Mouse (Mus musculus): ENCODE measurements around the gene Dock2. TPM values are rescaled to one million over a fixed set of nuclear protein-coding genes. Genes with fewer than 3 reads are reported as not detected.

Dock2 gene
- total and polyA plus RNA-seq, 2 experiments from 2014 or later = 0.57 to 1.6 TPM

- 2% methylated on average over 13 of the region's 13 CpGs for WGBS
- Histone ChIP-seq H3K4me1 (ENCODE audit: insufficient read depth, low read length) (peaks cover 5% of the 10 kb centered on the region; the same call in 1 of the 2 replicates), H3K4me2 (ENCODE audit: low read depth, low read length, poor library complexity, severe bottlenecking) (peak within 1 kb of the TSS; percentile 55), H3K36me3 (ENCODE audit: insufficient read depth, low read length) (no peaks in the 10 kb centered on the region), H3K27ac (ENCODE audit: low read depth, low read length) (peak within 1 kb of the TSS; percentile 34; the same call in 1 of the 2 replicates), H3K9me3 (ENCODE audit: low read length) (no peaks in the 10 kb centered on the region), H3K9ac (replicated peaks; ENCODE audit: low read length, poor library complexity, severe bottlenecking) (peak within 1 kb of the TSS; percentile 59), H3K4me3 (ENCODE audit: low read depth, low read length) (peak within 1 kb of the TSS; percentile 45), H3K27me3 (ENCODE audit: insufficient read depth, low read length) (no peaks in the 10 kb centered on the region)
- ATAC-seq (ENCODE audit: low FRiP score) = peak; percentile 57; the same call in 1 of the 2 replicates
- TF ChIP-seq CTCF (IDR thresholded peaks at IDR 0.05) = peak; percentile 84
- peak; percentile 86 for DNase-seq (ENCODE audit: low spot score)
These were observed 468.9 kb downstream of the Dock2 start, which contains the start of gene Fam196b for GRCm38 (mm10) chr11:34314534-34315379. Gene Fam196b (plus strand): TSS chr11:34314822.

- WGBS = 82% methylated on average over 7 of the region's 7 CpGs
- Histone ChIP-seq H3K36me3 (ENCODE audit: insufficient read depth, low read length) (no peaks in the 10 kb centered on the region), H3K27me3 (ENCODE audit: insufficient read depth, low read length) (no peaks in the 10 kb centered on the region), H3K9ac (replicated peaks; ENCODE audit: low read length, poor library complexity, severe bottlenecking) (no peak overlapping the region), H3K4me3 (ENCODE audit: low read depth, low read length) (no peak overlapping the region), H3K27ac (ENCODE audit: low read depth, low read length) (no peak overlapping the region), H3K4me1 (ENCODE audit: insufficient read depth, low read length) (peaks cover 2% of the 10 kb centered on the region; the same call in 1 of the 2 replicates), H3K4me2 (ENCODE audit: low read depth, low read length, poor library complexity, severe bottlenecking) (no peak overlapping the region), H3K9me3 (ENCODE audit: low read length) (no peaks in the 10 kb centered on the region)
- ATAC-seq (ENCODE audit: low FRiP score) (no peak), DNase-seq (ENCODE audit: low spot score) (no peak)
- no peak for TF ChIP-seq CTCF (IDR thresholded peaks at IDR 0.05)
These were observed 471.5 kb downstream of the Dock2 start for GRCm38 (mm10) chr11:34312208-34312607.

GRCm38 (mm10) chr11:34311717-34312116 lies 472.0 kb downstream of the Dock2 start:
- no peak overlapping the region for H3K9ac ChIP-seq (replicated peaks; ENCODE audit: low read length, poor library complexity, severe bottlenecking)
- H3K4me2 ChIP-seq (ENCODE audit: low read depth, low read length, poor library complexity, severe bottlenecking) = no peak overlapping the region
- TF ChIP-seq CTCF (IDR thresholded peaks at IDR 0.05) = no peak
- ATAC-seq (ENCODE audit: low FRiP score) (no peak), DNase-seq (ENCODE audit: low spot score) (no peak)
- no peak overlapping the region for H3K27ac ChIP-seq (ENCODE audit: low read depth, low read length)
- H3K36me3 ChIP-seq (ENCODE audit: insufficient read depth, low read length) = no peaks in the 10 kb centered on the region
- no peak overlapping the region for H3K4me3 ChIP-seq (ENCODE audit: low read depth, low read length)
- no peaks in the 10 kb centered on the region for H3K9me3 ChIP-seq (ENCODE audit: low read length)
- H3K4me1 ChIP-seq (ENCODE audit: insufficient read depth, low read length) = no peaks in the 10 kb centered on the region
- 67% methylated on average over 5 of the region's 5 CpGs for WGBS
- no peaks in the 10 kb centered on the region for H3K27me3 ChIP-seq (ENCODE audit: insufficient read depth, low read length)

DNA sequence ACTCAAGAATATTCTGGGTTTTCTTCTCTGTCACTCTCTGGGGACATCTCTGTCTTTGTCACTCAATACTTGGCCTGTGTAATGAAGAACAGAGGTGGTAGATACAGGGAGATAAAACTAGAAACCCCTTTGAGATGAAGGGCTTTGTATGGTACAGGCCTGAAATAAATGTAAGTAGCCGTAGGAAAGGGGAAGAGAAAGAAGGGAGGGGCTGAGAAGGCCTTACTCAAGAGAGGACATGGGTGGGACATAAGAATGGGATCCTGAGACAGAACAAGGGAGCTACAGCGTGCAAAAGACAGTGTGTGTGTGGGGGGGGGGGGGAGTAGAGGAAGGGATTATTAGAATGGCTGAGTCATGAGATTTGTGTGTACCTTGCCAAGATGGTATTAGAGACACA lies 474.3 kb downstream of the Dock2 start:
- ATAC-seq (ENCODE audit: low FRiP score) (no peak), DNase-seq (ENCODE audit: low spot score) (no peak)
- H3K4me2 ChIP-seq (ENCODE audit: low read depth, low read length, poor library complexity, severe bottlenecking) = no peak overlapping the region
- H3K27ac ChIP-seq (ENCODE audit: low read depth, low read length) = no peak overlapping the region
- H3K9ac ChIP-seq (replicated peaks; ENCODE audit: low read length, poor library complexity, severe bottlenecking) = no peak overlapping the region
- no peaks in the 10 kb centered on the region for H3K36me3 ChIP-seq (ENCODE audit: insufficient read depth, low read length)
- no peak for TF ChIP-seq CTCF (IDR thresholded peaks at IDR 0.05)
- H3K9me3 ChIP-seq (ENCODE audit: low read length) = no peaks in the 10 kb centered on the region
- H3K4me1 ChIP-seq (ENCODE audit: insufficient read depth, low read length) = no peaks in the 10 kb centered on the region
- 71% methylated on average over 2 of the region's 2 CpGs for WGBS
- H3K27me3 ChIP-seq (ENCODE audit: insufficient read depth, low read length) = no peaks in the 10 kb centered on the region
- no peak overlapping the region for H3K4me3 ChIP-seq (ENCODE audit: low read depth, low read length)

DNA sequence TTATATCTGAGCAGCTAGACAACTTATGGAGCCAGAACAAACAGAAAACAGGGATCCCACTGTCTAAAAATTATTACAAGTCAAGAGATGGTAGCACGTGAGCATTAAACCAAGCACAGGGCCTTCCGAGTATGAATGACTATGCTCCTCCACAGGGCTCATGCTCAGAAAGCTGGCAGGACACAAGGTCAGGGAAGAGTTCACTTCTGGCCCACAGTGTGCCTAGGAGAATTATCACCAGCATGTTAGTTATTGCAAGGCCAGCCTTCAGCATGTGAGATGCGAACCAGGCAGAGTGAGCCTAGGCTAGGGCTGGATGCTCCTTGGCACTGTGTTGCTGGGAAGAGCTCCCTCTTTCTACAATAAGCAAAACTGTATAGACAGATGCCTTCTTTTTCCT lies 475.0 kb downstream of the Dock2 start:
- H3K27me3 ChIP-seq (ENCODE audit: insufficient read depth, low read length) = no peaks in the 10 kb centered on the region
- WGBS = 97% methylated on average over 3 of the region's 3 CpGs
- H3K4me2 ChIP-seq (ENCODE audit: low read depth, low read length, poor library complexity, severe bottlenecking) = no peak overlapping the region
- no peaks in the 10 kb centered on the region for H3K4me1 ChIP-seq (ENCODE audit: insufficient read depth, low read length)
- H3K9me3 ChIP-seq (ENCODE audit: low read length) = no peaks in the 10 kb centered on the region
- no peaks in the 10 kb centered on the region for H3K36me3 ChIP-seq (ENCODE audit: insufficient read depth, low read length)
- H3K9ac ChIP-seq (replicated peaks; ENCODE audit: low read length, poor library complexity, severe bottlenecking) = no peak overlapping the region
- H3K27ac ChIP-seq (ENCODE audit: low read depth, low read length) = no peak overlapping the region
- TF ChIP-seq CTCF (IDR thresholded peaks at IDR 0.05) = 0 out of 2 replicates have a peak, but pooled peaks have one; percentile 3
- DNase-seq (ENCODE audit: low spot score) (no peak), ATAC-seq (ENCODE audit: low FRiP score) (no peak)
- H3K4me3 ChIP-seq (ENCODE audit: low read depth, low read length) = no peak overlapping the region

DNA sequence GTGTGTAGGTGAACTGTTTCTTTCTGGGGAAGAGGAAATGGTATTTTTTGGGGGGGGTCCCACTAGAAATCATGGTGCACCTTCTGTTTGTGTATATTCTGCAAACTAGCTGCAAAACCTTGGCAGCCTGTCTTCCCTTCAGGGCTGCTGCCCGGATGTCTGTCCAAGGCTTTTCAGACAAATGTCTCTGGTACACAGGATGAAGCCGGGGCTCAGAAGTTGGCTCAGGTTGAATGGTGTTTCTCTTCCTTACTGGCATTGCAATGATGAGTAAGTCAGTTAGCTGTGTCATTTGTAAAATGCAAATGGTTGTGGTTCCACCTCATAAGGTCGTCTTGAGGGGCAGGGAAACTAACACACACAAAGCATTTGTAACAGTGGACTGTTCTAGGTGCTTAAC lies 477.5 kb downstream of the Dock2 start:
- WGBS = 65% methylated on average over 3 of the region's 3 CpGs
- TF ChIP-seq CTCF (IDR thresholded peaks at IDR 0.05) = no peak
- no peaks in the 10 kb centered on the region for H3K9me3 ChIP-seq (ENCODE audit: low read length)
- no peak overlapping the region for H3K4me2 ChIP-seq (ENCODE audit: low read depth, low read length, poor library complexity, severe bottlenecking)
- H3K4me1 ChIP-seq (ENCODE audit: insufficient read depth, low read length) = no peaks in the 10 kb centered on the region
- DNase-seq (ENCODE audit: low spot score) = no peak
- no peak overlapping the region for H3K4me3 ChIP-seq (ENCODE audit: low read depth, low read length)
- no peak overlapping the region for H3K27ac ChIP-seq (ENCODE audit: low read depth, low read length)
- H3K9ac ChIP-seq (replicated peaks; ENCODE audit: low read length, poor library complexity, severe bottlenecking) = no peak overlapping the region
- H3K27me3 ChIP-seq (ENCODE audit: insufficient read depth, low read length) = no peaks in the 10 kb centered on the region
- ATAC-seq (ENCODE audit: low FRiP score) = no peak
- H3K36me3 ChIP-seq (ENCODE audit: insufficient read depth, low read length) = no peaks in the 10 kb centered on the region

Measured in midbrain, postnatal 0 days (tissue).